Mouse (Mus musculus) limb, embryonic 10.5 days (tissue): ENCODE data around the gene Scyl3. TPM values are rescaled to one million over a fixed set of nuclear protein-coding genes. Genes with fewer than 3 reads are reported as not detected.

Experiments
- DNase-seq: peaks from one replicate; pipeline ENCODE4 v3.0.0-alpha.2; 2017; ENCODE audit warnings: low spot score
- H3K27ac ChIP-seq: fragments of 300-500 bp; sonication (generic); 2 replicates; pipeline ENCODE4 v1.5.1; 2016; ENCODE audit warnings: mild to moderate bottlenecking
- H3K27me3 ChIP-seq: fragments of 300-500 bp; sonication (generic); 2 replicates; pipeline ENCODE4 v1.6.1; 2016; ENCODE audit warnings: low read depth, mild to moderate bottlenecking; ENCODE audit not compliant: poor library complexity, severe bottlenecking
- H3K36me3 ChIP-seq: fragments of 300-500 bp; sonication (generic); 2 replicates; pipeline ENCODE4 v1.6.1; 2016; ENCODE audit warnings: mild to moderate bottlenecking, moderate library complexity
- H3K4me1 ChIP-seq: fragments of 300-500 bp; sonication (generic); 2 replicates; pipeline ENCODE4 v1.6.1; 2016
- H3K4me3 ChIP-seq: fragments of 300-500 bp; sonication (generic); 2 replicates; pipeline ENCODE4 v1.5.1; 2016; ENCODE audit warnings: mild to moderate bottlenecking, moderate library complexity
- H3K9me3 ChIP-seq: fragments of 300-500 bp; sonication (generic); replicated peaks from 2 replicates; pipeline ENCODE4 v1.6.1; 2016; ENCODE audit warnings: mild to moderate bottlenecking
- WGBS: fragments of 180-500 bp; shearing (Covaris S2); methylation state at CpG from one replicate; pipeline ENCODE4 v1.1.7; 2016; 5-methylcytosine and 5-hydroxymethylcytosine counted together
- polyA plus RNA-seq: library from polyadenylated mRNA; unstranded; fragments of >200 nt; fragmentation: Nextera tagmentation; extraction: Ambion mirVana; gene quantifications from 2 replicates; pipeline ENCODE4 v1.2.1, GENCODE M21; 2016

Scyl3 gene
- polyA plus RNA-seq, 1 experiment from 2014 or later = 21.1 TPM

- no peak overlapping the region for H3K4me3 ChIP-seq
- H3K27me3 ChIP-seq = no peaks in the 10 kb centered on the region
- H3K36me3 ChIP-seq = peaks cover 35% of the 10 kb centered on the region
- H3K4me1 ChIP-seq = peaks cover 17% of the 10 kb centered on the region
- no peaks in the 10 kb centered on the region for H3K9me3 ChIP-seq
- 91% methylated on average over 4 of the region's 4 CpGs for WGBS
- DNase-seq = no peak
- H3K27ac ChIP-seq = no peak overlapping the region
These were observed 63.5 kb downstream of the Scyl3 start for GRCm38 (mm10) chr1:163992371-163992770.

- no peak for DNase-seq
- 1% methylated on average over 38 of the region's 38 CpGs for WGBS
- peaks cover 17% of the 10 kb centered on the region for H3K4me1 ChIP-seq
- H3K27ac ChIP-seq = peak overlapping the region; percentile 92
- H3K36me3 ChIP-seq = peaks cover 16% of the 10 kb centered on the region
- peak overlapping the region; percentile 73 for H3K4me3 ChIP-seq
- no peaks in the 10 kb centered on the region for H3K27me3 ChIP-seq
- no peaks in the 10 kb centered on the region for H3K9me3 ChIP-seq
These were observed 65.3 kb downstream of the Scyl3 start for GRCm38 (mm10) chr1:163994173-163994720.

- WGBS = 5% methylated on average over 43 of the region's 43 CpGs
- Histone ChIP-seq H3K4me3 (peak within 1 kb of the TSS; percentile 73), H3K27me3 (no peaks in the 10 kb centered on the region), H3K36me3 (peaks cover 15% of the 10 kb centered on the region), H3K4me1 (peaks cover 17% of the 10 kb centered on the region), H3K9me3 (no peaks in the 10 kb centered on the region), H3K27ac (peak within 1 kb of the TSS; percentile 92)
- DNase-seq = peak; percentile 94
These were observed 66.1 kb downstream of the Scyl3 start, which contains the start of the genes BC055324 and Mettl18 for GRCm38 (mm10) chr1:163994721-163995608. Gene BC055324, minus strand, starts transcription at chr1:163994796. Gene Mettl18, plus strand, starts transcription at chr1:163994889.

GRCm38 (mm10) chr1:163995609-163995913 lies 66.7 kb downstream of the Scyl3 start:
- 67% methylated on average over 2 of the region's 2 CpGs for WGBS
- Histone ChIP-seq H3K27ac (no peak overlapping the region), H3K4me1 (peaks cover 17% of the 10 kb centered on the region), H3K36me3 (peaks cover 15% of the 10 kb centered on the region), H3K4me3 (peak overlapping the region; percentile 73), H3K27me3 (no peaks in the 10 kb centered on the region), H3K9me3 (no peaks in the 10 kb centered on the region)
- DNase-seq = no peak

- no peaks in the 10 kb centered on the region for H3K27me3 ChIP-seq
- no peak overlapping the region for H3K27ac ChIP-seq
- H3K4me3 ChIP-seq = no peak overlapping the region
- H3K4me1 ChIP-seq = no peaks in the 10 kb centered on the region
- WGBS = 76% methylated on average over 6 of the region's 6 CpGs
- H3K9me3 ChIP-seq = no peaks in the 10 kb centered on the region
- 0 out of 2 replicates have a peak, but pooled peaks cover under 1% of the 10 kb centered on the region for H3K36me3 ChIP-seq
- no peak for DNase-seq
These were observed 73.0 kb downstream of the Scyl3 start for GRCm38 (mm10) chr1:164001831-164002452.

- Histone ChIP-seq H3K4me3 (no peak overlapping the region), H3K27me3 (no peaks in the 10 kb centered on the region), H3K4me1 (no peaks in the 10 kb centered on the region), H3K9me3 (no peaks in the 10 kb centered on the region), H3K27ac (no peak overlapping the region), H3K36me3 (no peaks in the 10 kb centered on the region)
- WGBS = 79% methylated on average over 3 of the region's 3 CpGs
- no peak for DNase-seq
These were observed 75.4 kb downstream of the Scyl3 start for GRCm38 (mm10) chr1:164004311-164004710.

Other genes with a start within 250 kb of the Scyl3 start
- gene Mettl11b, start 203.9 kb upstream of the Scyl3 start, polyA plus RNA-seq = 0.08 TPM in 1 of 2 replicates, not detected in the other
- 28.0 and 39.7 TPM in 2 replicates for gene Kifap3, start 149.5 kb upstream of the Scyl3 start, polyA plus RNA-seq
- 46.9 and 49.3 TPM in 2 replicates for gene BC055324, start 65.7 kb downstream of the Scyl3 start, polyA plus RNA-seq
- 10.4 and 12.0 TPM in 2 replicates for gene Mettl18, start 65.8 kb downstream of the Scyl3 start, polyA plus RNA-seq
- gene Sele, start 119.1 kb downstream of the Scyl3 start, polyA plus RNA-seq = not detected in 2 replicates
- gene Sell, start 132.9 kb downstream of the Scyl3 start, polyA plus RNA-seq = 0.08 TPM in 1 of 2 replicates, not detected in the other
- 0.04 and 0.05 TPM in 2 replicates for gene Selp, start 186.2 kb downstream of the Scyl3 start, polyA plus RNA-seq
- gene F5, start 222.7 kb downstream of the Scyl3 start, polyA plus RNA-seq = 0.24 and 0.29 TPM in 2 replicates